Mouse (Mus musculus): ENCODE measurements around the gene Lefty2. TPM values are rescaled to one million over a fixed set of nuclear protein-coding genes. Genes with fewer than 3 reads are reported as not detected.
A peak's percentile ranks its signal among the peaks of the same experiment; 100 is the strongest.

The Lefty2 gene
- polyA plus RNA-seq, 1 experiment from 2014 or later = not detected

- H3K9me3 ChIP-seq (ENCODE audit: control insufficient read depth, low read depth, low read length) = no peaks in the 10 kb centered on the region
- H3K36me3 ChIP-seq (ENCODE audit: control insufficient read depth, insufficient read depth, low read length) = peaks cover 20% of the 10 kb centered on the region
- no peak for ATAC-seq (ENCODE audit: insufficient number of reproducible peaks, insufficient read depth, low FRiP score, low read depth)
- no peaks in the 10 kb centered on the region for H3K27me3 ChIP-seq (ENCODE audit: control insufficient read depth, insufficient read depth, low read length)
- peak overlapping the region; percentile 83 for H3K4me3 ChIP-seq (ENCODE audit: low read depth, low read length)
- peak overlapping the region; percentile 91 for H3K4me2 ChIP-seq (replicated peaks; ENCODE audit: low read depth, low read length)
- 5% methylated on average over 5 of the region's 5 CpGs for WGBS
- peaks cover 9% of the 10 kb centered on the region; the same call in 1 of the 2 replicates for H3K4me1 ChIP-seq (ENCODE audit: control insufficient read depth, insufficient read depth, low read length)
- H3K9ac ChIP-seq (replicated peaks; ENCODE audit: low read depth, low read length) = peak overlapping the region; percentile 84
- H3K27ac ChIP-seq (ENCODE audit: low read length) = peak overlapping the region; percentile 84
Measured at GRCm38 (mm10) chr1:180904815-180905080, 11.8 kb downstream of the Lefty2 start.

- WGBS = 63% methylated on average over 6 of the region's 6 CpGs
- Histone ChIP-seq H3K4me1 (ENCODE audit: control insufficient read depth, insufficient read depth, low read length) (peaks cover 9% of the 10 kb centered on the region; the same call in 1 of the 2 replicates), H3K36me3 (ENCODE audit: control insufficient read depth, insufficient read depth, low read length) (peaks cover 20% of the 10 kb centered on the region), H3K9me3 (ENCODE audit: control insufficient read depth, low read depth, low read length) (no peaks in the 10 kb centered on the region), H3K9ac (replicated peaks; ENCODE audit: low read depth, low read length) (peak overlapping the region; percentile 84; the same call in 1 of the 2 replicates), H3K4me2 (replicated peaks; ENCODE audit: low read depth, low read length) (peak overlapping the region; percentile 91), H3K27me3 (ENCODE audit: control insufficient read depth, insufficient read depth, low read length) (no peaks in the 10 kb centered on the region), H3K4me3 (ENCODE audit: low read depth, low read length) (peak overlapping the region; percentile 83), H3K27ac (ENCODE audit: low read length) (no peak overlapping the region)
- ATAC-seq (ENCODE audit: insufficient number of reproducible peaks, insufficient read depth, low FRiP score, low read depth) = no peak
Measured at GRCm38 (mm10) chr1:180905307-180905706, 12.4 kb downstream of the Lefty2 start.

- peaks cover 20% of the 10 kb centered on the region for H3K36me3 ChIP-seq (ENCODE audit: control insufficient read depth, insufficient read depth, low read length)
- H3K9me3 ChIP-seq (ENCODE audit: control insufficient read depth, low read depth, low read length) = no peaks in the 10 kb centered on the region
- no peaks in the 10 kb centered on the region for H3K27me3 ChIP-seq (ENCODE audit: control insufficient read depth, insufficient read depth, low read length)
- H3K27ac ChIP-seq (ENCODE audit: low read length) = no peak overlapping the region
- no peak overlapping the region for H3K4me2 ChIP-seq (replicated peaks; ENCODE audit: low read depth, low read length)
- H3K4me3 ChIP-seq (ENCODE audit: low read depth, low read length) = no peak overlapping the region
- WGBS = 92% methylated on average over 17 of the region's 17 CpGs
- no peak for ATAC-seq (ENCODE audit: insufficient number of reproducible peaks, insufficient read depth, low FRiP score, low read depth)
- H3K4me1 ChIP-seq (ENCODE audit: control insufficient read depth, insufficient read depth, low read length) = peaks cover 9% of the 10 kb centered on the region; the same call in 1 of the 2 replicates
- no peak overlapping the region for H3K9ac ChIP-seq (replicated peaks; ENCODE audit: low read depth, low read length)
Measured at GRCm38 (mm10) chr1:180905876-180906275, 13.0 kb downstream of the Lefty2 start.

GRCm38 (mm10) chr1:180906461-180907147, 13.7 kb downstream of the Lefty2 start:
- WGBS = 92% methylated on average over 24 of the region's 24 CpGs
- H3K4me3 ChIP-seq (ENCODE audit: low read depth, low read length) = no peak overlapping the region
- no peak overlapping the region for H3K27ac ChIP-seq (ENCODE audit: low read length)
- no peak for ATAC-seq (ENCODE audit: insufficient number of reproducible peaks, insufficient read depth, low FRiP score, low read depth)
- H3K27me3 ChIP-seq (ENCODE audit: control insufficient read depth, insufficient read depth, low read length) = no peaks in the 10 kb centered on the region
- H3K4me2 ChIP-seq (replicated peaks; ENCODE audit: low read depth, low read length) = no peak overlapping the region
- no peaks in the 10 kb centered on the region for H3K9me3 ChIP-seq (ENCODE audit: control insufficient read depth, low read depth, low read length)
- peaks cover 9% of the 10 kb centered on the region; the same call in 1 of the 2 replicates for H3K4me1 ChIP-seq (ENCODE audit: control insufficient read depth, insufficient read depth, low read length)
- H3K9ac ChIP-seq (replicated peaks; ENCODE audit: low read depth, low read length) = no peak overlapping the region
- peaks cover 20% of the 10 kb centered on the region for H3K36me3 ChIP-seq (ENCODE audit: control insufficient read depth, insufficient read depth, low read length)

GRCm38 (mm10) chr1:180911138-180911537, 18.2 kb downstream of the Lefty2 start:
- no peak overlapping the region for H3K27ac ChIP-seq (ENCODE audit: low read length)
- H3K4me2 ChIP-seq (replicated peaks; ENCODE audit: low read depth, low read length) = no peak overlapping the region
- H3K4me3 ChIP-seq (ENCODE audit: low read depth, low read length) = no peak overlapping the region
- no peaks in the 10 kb centered on the region for H3K4me1 ChIP-seq (ENCODE audit: control insufficient read depth, insufficient read depth, low read length)
- H3K9me3 ChIP-seq (ENCODE audit: control insufficient read depth, low read depth, low read length) = no peaks in the 10 kb centered on the region
- peaks cover 15% of the 10 kb centered on the region for H3K36me3 ChIP-seq (ENCODE audit: control insufficient read depth, insufficient read depth, low read length)
- WGBS = 45% methylated on average over 8 of the region's 8 CpGs
- ATAC-seq (ENCODE audit: insufficient number of reproducible peaks, insufficient read depth, low FRiP score, low read depth) = no peak
- H3K27me3 ChIP-seq (ENCODE audit: control insufficient read depth, insufficient read depth, low read length) = no peaks in the 10 kb centered on the region
- no peak overlapping the region for H3K9ac ChIP-seq (replicated peaks; ENCODE audit: low read depth, low read length)

- H3K9me3 ChIP-seq (ENCODE audit: control insufficient read depth, low read depth, low read length) = no peaks in the 10 kb centered on the region
- H3K27ac ChIP-seq (ENCODE audit: low read length) = no peak overlapping the region
- peaks cover 9% of the 10 kb centered on the region; the same call in 1 of the 2 replicates for H3K36me3 ChIP-seq (ENCODE audit: control insufficient read depth, insufficient read depth, low read length)
- no peaks in the 10 kb centered on the region for H3K27me3 ChIP-seq (ENCODE audit: control insufficient read depth, insufficient read depth, low read length)
- ATAC-seq (ENCODE audit: insufficient number of reproducible peaks, insufficient read depth, low FRiP score, low read depth) = no peak
- 63% methylated on average over 20 of the region's 20 CpGs for WGBS
- no peak overlapping the region for H3K9ac ChIP-seq (replicated peaks; ENCODE audit: low read depth, low read length)
- H3K4me2 ChIP-seq (replicated peaks; ENCODE audit: low read depth, low read length) = no peak overlapping the region
- no peak overlapping the region for H3K4me3 ChIP-seq (ENCODE audit: low read depth, low read length)
- no peaks in the 10 kb centered on the region for H3K4me1 ChIP-seq (ENCODE audit: control insufficient read depth, insufficient read depth, low read length)
Measured at GRCm38 (mm10) chr1:180911653-180912287, 18.9 kb downstream of the Lefty2 start.

GRCm38 (mm10) chr1:180912792-180913191, 19.9 kb downstream of the Lefty2 start:
- Histone ChIP-seq H3K9ac (replicated peaks; ENCODE audit: low read depth, low read length) (no peak overlapping the region), H3K4me3 (ENCODE audit: low read depth, low read length) (no peak overlapping the region), H3K4me2 (replicated peaks; ENCODE audit: low read depth, low read length) (no peak overlapping the region), H3K36me3 (ENCODE audit: control insufficient read depth, insufficient read depth, low read length) (peaks cover 2% of the 10 kb centered on the region; the same call in 1 of the 2 replicates), H3K27me3 (ENCODE audit: control insufficient read depth, insufficient read depth, low read length) (no peaks in the 10 kb centered on the region), H3K9me3 (ENCODE audit: control insufficient read depth, low read depth, low read length) (no peaks in the 10 kb centered on the region), H3K27ac (ENCODE audit: low read length) (no peak overlapping the region), H3K4me1 (ENCODE audit: control insufficient read depth, insufficient read depth, low read length) (no peaks in the 10 kb centered on the region)
- ATAC-seq (ENCODE audit: insufficient number of reproducible peaks, insufficient read depth, low FRiP score, low read depth) = no peak
- 75% methylated on average over 5 of the region's 5 CpGs for WGBS

GRCm38 (mm10) chr1:180913797-180914196, 20.9 kb downstream of the Lefty2 start:
- 33% methylated on average over 4 of the region's 4 CpGs for WGBS

More at GRCm38 (mm10) chr1:180913797-180914196, 20.9 kb downstream of the Lefty2 start:
- no peak for ATAC-seq (ENCODE audit: insufficient number of reproducible peaks, insufficient read depth, low FRiP score, low read depth)
- Histone ChIP-seq H3K4me2 (replicated peaks; ENCODE audit: low read depth, low read length) (no peak overlapping the region), H3K9me3 (ENCODE audit: control insufficient read depth, low read depth, low read length) (no peaks in the 10 kb centered on the region), H3K36me3 (ENCODE audit: control insufficient read depth, insufficient read depth, low read length) (no peaks in the 10 kb centered on the region), H3K27me3 (ENCODE audit: control insufficient read depth, insufficient read depth, low read length) (no peaks in the 10 kb centered on the region), H3K27ac (ENCODE audit: low read length) (no peak overlapping the region), H3K9ac (replicated peaks; ENCODE audit: low read depth, low read length) (no peak overlapping the region), H3K4me3 (ENCODE audit: low read depth, low read length) (no peak overlapping the region), H3K4me1 (ENCODE audit: control insufficient read depth, insufficient read depth, low read length) (no peaks in the 10 kb centered on the region)
